Mouse (Mus musculus) gastrocnemius, postnatal 4 days (tissue): ENCODE measurements around the gene Bbs9. TPM values are rescaled to one million over a fixed set of nuclear protein-coding genes. Genes with fewer than 3 reads are reported as not detected.

Experiments
- DNase-seq, 2 experiments: peaks; one replicate each; pipeline ENCODE4 v3.0.0; 2021 to 2022; ENCODE audit warnings: low spot score in 2 of 2, mixed read lengths in 2 of 2
- total RNA-seq, 2 experiments: library from RNA; stranded (reverse); gene quantifications; 2 replicates each; pipeline ENCODE4 v1.2.3; 2021

The Bbs9 gene
- total RNA-seq, 2 experiments from 2014 or later, result 14.0 to 17.5 TPM

DNA sequence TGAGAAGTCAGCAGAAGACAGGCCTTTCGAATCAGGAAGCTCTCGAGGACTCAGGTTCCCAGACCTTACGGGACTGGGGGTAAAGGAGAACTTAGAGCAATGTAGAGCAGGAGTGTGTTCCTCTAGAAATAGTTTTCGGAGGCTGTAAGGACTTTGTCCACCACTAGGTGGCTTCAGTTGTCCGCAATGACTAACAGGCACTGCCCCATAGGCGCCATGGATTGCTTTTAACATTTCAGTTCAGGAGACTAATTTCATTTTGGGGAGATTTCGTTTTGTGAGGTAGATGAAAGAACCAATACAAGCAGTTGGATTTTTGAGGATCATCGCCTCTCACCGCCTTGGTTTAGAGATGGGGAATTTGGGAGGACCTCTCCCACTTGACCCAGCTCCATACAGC is 149.5 kb downstream of the Bbs9 start:
- peak in 1 of 2 experiments; percentile 41 for DNase-seq

DNA sequence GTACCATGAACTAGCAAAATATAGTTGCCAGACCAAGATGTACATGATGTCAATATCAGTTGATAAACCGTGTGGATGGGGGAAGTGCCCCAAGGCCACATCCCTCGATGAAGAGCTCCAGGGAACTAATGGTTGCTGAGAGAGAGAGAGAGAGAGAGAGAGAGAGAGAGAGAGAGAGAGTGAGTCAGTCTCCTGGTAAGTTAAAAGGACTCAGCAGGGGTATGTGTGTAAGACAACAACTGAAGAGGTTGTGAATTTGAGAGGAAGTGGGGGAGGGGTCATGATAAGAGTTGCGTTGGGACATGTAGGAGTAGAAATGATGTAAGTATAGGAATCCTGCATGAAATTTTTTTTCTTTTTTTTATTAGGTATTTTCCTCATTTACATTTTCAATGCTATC is 150.5 kb downstream of the Bbs9 start:
- no peak for DNase-seq

DNA sequence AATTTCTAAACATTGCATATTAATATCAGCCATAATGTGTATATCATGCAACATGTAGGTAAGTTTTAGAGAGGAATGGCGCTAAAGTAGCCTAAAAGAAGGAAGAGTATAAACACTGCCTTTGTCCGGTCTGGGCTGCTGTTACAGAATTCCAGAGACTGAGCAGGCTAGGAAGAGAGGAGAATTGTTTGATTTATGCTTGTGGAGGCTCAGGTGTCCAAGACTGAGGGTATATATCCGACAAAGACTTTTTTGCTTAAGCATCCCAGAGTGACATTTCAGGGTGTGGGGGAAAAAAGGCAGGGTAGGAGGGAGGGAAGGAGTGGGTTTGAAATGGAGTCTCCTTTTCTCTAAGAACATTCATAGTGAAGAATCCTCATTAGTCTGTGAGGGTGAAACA is 152.4 kb downstream of the Bbs9 start:
- no peak for DNase-seq

DNA sequence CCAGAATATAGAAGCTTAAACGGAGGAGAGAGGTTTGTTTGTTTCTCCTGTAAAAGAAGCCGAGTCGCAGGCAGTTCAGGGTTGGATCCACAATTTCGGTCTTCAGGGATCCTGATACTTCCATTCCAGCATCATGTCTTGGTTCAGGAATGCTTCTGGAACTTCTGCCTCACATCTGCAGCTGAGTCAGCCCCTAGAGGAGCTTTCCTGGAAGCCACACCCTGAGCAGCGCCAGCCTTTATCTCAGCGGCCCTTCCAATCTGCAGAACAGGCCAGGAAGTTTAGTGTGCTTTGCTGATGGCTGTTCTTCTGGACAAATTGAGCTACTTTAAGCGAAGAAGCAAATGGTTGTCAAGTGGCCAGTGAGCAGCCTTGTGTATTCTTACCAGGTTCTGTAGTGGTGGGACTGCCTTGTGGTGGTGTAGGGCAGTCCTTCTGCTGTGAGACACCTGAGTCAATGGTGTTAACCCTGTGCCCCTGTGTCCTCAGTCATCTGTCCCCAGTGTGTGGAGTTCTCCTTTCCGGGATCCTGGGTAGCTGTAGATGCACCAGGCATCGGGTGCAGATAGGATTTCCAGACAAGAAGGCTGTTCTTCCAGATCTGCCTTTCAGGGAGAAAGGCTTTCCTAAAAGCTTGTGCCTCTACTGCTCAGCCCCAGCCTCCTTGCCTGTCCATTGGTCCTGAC is 157.4 kb downstream of the Bbs9 start:
- peak in 1 of 2 experiments; percentile 51 for DNase-seq

DNA sequence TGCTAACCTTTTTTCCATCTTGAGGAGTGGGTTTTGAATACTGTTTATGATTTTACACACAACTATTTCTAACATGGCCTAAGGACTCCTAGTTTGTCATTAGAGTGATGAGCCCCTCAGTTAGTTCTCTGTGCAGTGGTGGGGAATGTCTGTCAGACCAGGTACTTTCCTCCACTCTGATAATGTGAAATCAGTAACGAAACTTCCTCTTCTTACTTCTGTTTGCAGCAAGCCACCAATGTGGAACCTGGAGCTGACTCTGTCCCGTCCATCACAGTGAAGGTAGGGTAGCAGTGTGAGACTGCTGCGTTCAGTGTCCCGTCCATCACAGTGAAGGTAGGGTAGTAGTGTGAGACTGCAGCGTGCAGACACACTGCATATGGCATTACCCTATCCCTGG is 163.0 kb downstream of the Bbs9 start:
- DNase-seq, result no peak

DNA sequence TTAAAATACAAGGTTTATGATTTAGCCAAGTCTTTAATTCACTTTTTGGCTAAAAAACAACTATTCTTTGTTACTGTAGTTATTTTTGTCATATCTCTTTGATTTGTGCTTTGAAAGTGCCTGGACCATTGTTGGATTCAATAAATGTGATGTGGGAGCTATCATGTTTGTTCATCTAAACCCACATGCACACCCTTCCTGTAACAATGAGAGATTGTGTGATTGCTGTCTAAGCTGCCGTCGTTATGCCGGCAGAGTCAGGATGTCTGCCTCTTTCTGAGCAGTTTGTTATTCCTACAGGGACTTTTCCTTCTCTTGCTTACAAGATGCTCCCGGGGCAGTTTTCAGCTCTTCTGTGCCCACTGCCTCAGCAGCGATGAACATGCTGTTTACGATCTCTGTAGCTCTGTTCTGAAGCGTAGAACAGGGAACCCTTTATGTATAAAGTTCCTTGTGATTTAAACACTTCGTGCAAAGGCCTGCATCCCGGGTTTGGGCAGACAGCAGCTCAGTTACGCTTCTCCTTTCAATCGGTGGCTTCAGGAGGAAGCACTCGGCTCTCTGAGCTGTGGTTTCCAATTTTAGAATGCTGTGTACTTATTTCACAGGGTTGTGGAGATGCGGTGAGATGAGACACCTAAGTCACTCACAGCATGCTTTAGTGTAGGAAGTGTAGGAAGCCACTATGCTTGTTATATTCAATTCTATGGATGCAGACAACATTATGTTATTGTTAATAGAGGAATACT is 165.3 kb downstream of the Bbs9 start:
- no peak for DNase-seq

DNA sequence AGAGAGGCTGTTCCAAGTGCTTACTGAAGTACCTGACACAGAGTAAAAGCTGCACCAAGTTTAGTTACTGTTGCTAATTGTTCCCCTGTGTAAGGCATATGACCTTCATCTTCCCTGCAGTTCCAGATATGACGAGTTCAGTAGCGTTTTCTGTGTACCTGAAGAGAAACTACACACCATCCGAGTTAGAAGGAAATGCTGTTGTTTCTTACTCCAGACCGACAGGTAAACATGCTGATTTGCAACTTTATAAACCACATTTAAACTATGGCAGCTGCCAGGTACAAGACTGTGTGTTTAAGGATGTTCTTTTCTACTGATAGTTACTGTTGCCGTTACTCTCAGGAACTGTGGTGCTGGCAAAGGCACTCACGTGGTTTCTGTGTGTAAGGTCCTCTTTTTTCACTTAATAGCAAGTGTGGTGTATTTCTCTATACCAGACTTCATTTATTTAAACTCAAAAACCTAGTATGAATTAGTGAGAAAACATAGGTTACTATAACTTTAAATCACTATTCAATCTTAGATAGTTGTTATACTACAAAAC is 170.4 kb downstream of the Bbs9 start:
- DNase-seq, result no peak

DNA sequence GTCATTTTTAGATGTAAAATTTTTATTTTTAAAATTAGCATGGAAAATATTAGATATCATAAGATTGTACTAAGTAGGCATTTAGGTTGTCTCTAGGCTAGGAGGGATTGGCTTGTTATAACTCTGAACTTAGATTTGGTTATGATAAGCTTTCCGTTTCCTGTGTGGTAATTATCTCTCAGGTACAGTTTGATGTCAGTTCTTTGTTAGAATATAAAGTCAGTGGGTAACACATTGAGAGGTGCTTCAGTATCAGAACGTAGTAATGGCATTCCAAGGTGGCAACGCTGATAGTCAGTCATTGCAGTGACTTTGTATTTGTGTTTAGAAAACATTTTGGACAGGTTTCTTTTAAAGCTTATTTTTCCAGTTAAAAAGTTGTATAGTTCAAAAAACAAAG is 170.9 kb downstream of the Bbs9 start:
- DNase-seq, result no peak

DNA sequence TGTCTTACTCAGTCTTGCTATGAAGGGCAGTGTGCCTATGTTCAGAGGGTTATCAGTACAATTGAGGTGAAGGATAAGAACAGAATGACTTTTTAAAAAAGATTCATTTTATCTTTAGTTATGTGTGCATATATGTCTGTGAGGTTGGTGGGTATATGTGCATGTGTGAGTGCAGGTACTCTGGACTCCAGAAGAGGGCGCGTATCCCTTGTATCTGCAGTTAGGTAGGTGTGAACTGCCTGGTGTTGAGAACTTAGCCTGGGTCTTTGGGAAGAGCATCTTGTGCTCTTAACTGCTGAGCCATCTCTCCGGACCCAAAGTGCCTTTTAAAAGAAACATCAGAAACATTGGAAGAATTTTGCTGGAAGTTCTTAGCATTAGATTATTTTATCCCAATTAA is 172.6 kb downstream of the Bbs9 start:
- DNase-seq, result no peak

DNA sequence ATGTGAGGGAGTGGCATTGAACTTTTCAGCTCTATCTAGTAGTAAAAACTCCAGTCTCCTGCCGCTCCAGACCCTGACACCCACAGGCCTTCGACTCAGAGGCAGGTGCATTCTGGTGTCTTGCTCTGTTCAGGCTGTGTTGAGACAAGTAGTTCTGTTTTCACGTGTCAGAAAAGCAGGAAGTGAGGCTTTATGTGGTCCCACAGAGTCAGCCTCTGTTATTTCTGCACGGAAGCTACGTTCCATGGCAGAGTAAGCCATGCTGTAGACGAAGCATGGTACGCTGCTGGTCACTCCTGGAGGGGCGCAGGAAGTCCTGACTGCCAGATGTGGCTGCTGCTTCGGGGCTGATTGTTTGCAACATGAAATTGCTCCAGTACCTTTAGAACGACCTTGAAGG is 174.1 kb downstream of the Bbs9 start:
- DNase-seq, result no peak

DNA sequence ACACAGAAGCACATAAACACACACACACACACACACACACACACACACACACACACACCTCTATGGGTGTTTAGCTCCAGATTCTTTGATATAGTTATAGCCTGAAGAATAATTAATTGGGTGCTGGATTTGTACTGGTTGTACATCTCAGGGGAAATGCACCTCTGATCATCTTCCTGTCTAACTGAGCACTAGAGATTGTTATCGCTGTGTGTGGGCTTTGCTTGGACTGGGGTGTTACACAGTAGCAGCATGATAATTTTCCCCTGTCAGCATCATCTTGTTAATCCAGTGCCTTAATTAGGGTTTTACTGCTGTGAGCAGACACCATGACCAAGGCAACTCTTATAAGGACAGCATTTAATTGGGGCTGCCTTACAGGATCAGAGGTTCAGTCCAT is 175.3 kb downstream of the Bbs9 start:
- no peak for DNase-seq

DNA sequence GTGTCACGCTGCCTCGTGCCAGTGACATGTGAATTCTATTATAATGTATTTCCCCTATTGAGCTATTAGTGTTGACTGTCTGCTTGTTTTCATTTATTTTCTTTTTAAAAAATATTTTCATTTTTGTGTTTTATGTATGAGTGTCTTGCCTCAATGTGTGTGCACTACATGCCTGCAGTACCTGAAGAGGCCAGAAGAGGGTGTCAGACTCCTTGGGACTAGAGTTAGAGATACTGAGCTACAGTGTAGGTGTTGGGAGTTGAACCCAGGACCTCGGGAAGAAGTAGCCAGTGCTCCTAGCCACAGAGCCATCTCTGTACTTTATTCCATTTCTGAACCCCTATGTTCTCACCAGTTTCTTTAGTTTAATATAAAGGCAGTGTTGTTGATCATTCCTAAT is 176.1 kb downstream of the Bbs9 start:
- DNase-seq, result no peak

DNA sequence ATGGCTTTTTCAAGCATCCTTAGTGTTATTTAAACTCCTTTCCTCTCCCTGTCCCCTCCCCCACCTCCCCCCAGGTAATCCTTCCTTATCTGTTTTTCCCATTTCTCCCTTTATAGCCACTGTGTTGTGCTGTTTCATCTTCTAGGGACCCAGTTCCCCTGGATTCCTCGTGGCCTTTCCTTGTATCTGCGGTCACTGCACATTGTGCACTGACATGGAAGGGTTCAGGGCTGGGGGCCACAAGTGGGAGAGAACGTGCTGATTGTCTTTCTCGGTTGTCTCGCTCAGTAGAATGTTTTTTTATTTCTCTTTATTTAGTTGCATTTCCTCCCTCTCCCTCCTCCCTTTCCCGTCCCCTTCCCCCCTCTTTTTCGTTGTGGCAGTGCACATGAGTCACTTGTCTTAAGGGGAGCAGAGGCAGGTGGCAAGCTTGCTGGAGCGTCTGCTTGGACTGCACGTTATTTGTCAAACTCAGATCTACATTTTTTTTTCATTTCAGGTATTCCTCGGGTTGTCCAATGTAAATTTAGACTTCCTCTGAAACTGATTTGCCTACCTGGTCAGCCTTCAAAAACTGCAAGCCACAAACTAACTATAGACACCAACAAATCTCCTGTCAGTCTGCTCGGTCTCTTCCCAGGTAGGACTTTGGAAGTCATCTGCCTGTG is 179.3 kb downstream of the Bbs9 start:
- no peak for DNase-seq

DNA sequence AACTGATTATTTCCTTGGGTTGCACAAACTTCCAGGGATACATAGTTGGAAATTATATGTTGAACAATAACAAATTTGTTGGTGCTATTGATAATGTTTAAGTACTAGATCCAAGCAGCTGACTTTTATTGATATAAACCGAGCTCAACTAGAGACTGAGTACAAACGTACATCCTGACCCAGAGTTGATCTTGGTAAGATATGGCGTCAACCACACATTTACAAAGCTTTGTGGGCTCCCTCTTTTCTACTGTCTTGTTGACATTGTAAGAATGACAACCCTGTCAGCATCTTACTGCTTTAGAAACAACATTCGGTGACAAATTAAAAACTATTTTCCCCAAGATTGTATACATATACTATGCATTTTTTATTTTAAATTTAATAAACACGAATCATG is 181.7 kb downstream of the Bbs9 start:
- DNase-seq, result no peak

DNA sequence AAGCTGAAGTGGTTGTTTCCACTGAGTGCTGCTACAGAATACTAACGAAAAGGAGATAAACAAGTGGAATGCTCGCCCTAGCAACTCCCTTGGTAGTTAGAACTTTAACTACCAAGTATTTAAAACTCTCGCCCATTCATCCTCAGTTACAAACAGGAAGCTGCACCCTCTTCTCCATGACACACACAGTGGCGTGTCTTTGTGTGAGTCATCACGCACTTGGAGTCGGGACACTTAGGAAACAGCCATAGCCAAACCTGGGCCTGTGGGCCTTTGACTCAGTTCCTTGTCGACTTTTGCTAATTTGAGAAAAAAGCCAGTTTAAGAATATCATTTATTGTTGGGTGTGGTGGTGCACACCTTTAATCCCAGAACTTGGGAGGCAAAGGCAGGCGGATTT is 189.6 kb downstream of the Bbs9 start:
- DNase-seq, result no peak

DNA sequence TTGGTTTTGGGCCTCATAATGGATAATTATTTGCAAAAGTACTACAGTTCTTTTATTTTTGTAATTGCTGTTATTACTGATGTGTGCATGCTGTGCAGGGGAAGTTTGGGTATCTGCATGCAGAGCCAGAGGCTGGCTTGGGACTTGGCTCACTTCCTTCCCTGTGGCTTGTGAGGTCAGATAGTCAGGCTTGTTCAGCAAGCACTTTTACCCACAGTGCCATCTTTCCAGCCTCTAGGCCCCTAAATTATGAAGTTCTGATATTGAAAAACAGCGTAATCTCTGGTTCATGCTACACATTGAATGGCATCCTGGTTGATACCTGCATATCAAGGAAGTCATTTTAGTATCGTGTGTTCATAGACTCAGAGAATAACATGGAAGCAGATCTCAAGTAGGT is 197.4 kb downstream of the Bbs9 start:
- no peak for DNase-seq

DNA sequence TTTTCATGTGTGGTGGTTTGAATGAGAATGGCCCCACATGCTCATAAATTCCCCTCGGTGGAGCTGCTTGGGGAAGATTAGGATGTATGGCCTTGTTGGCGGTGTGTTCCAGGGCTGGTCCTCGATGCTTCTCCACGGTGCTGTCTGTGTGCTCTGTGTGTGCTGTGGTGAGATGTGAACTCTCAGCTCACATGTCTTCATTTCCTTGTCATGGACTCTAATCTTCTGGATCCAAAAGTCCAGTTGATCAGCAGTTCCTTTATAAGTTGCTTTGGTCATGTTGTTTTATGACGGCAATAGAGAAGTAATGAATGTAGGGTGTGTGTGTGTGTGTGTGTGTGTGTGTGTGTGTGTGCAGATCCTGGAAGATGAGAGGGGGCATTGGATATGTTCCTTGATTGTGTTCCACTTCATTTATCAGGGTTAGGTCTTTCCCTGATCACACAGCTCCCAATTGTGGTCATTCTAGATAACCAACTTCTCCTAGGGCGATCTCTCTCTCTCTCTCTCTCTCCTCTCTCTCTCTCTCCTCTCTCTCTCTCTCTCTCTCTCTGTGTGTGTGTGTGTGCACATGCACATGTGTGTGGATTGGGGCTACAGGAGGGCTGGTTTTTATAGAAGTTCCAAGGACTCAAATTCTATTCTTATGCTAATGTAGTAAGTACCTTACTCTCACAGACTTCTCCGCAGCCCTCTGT is 201.8 kb downstream of the Bbs9 start:
- no peak for DNase-seq

DNA sequence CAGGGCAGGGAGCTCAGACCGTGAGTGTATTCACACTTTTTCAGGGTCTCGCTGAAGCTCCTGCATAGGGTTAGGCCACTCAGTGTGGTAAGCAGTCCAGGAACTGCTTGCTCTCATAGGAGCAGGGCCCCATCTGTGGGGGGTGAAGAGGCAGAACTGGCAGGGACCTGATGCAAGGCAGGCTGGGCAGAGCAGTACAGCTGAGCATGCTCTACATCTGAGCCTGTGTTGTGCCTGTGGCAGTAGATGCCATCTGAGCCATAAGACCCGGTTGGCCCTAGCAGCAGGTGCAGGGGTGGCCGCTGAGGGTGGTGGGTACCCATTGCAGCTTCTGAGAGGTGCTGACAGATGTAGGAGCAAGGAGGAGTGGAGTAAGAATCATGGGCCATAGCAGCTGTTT is 202.5 kb downstream of the Bbs9 start:
- DNase-seq, result no peak

DNA sequence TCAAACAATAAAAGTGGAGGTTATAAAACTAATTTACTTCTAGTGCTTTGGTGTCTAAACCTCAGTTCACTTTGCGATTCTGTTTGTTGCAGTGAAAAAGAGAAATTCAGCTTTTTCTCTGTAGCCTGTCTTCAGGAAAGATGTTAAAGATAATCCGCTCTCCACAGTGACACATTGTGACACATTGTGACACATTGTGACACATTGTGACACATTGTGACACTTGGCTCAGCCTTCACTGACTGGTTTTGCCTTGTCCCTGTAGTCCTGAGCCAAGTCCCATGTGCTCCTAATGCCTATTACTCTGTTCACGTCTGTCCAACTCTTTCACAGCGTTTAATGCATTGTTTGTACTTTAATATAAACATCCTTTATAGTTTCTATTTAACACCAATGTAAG is 203.0 kb downstream of the Bbs9 start:
- no peak for DNase-seq

DNA sequence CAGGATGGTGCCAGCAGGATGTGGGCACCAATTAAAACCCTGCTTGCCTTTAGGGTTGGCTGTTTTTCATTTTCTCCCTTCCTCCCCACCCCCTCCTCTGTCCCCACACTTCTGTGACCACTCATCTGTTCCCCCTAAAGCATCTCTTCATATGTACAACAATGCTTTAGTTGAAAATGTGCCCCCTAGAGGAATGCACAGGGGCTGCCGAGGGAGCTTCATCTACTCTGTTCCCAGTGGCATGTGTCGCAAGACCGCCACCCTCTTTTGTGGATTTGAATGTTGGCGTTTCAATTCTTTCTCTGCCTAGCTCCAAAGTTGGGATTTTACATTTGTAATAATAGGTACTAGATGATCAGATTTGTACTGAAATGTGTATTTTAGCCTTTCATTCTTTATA is 204.0 kb downstream of the Bbs9 start:
- no peak for DNase-seq

DNA sequence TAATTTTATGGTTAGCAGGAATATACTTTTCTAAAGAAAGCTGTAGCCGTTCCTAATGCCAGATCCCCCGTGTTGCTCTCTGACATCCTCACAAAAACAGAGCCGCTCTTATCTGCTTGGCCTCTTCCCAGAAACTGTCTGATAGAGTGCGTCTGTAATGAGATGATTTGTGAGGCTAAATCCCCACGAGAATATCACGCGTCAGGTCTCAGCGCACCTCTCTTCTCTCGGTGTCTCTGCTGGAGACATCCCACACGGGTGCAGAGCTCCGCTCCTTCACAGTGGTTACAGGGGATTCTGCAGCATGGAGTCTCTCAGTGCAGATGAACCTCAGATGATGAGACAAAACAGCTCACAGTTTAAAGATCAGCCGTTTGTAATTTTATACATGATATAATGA is 204.5 kb downstream of the Bbs9 start:
- no peak for DNase-seq

DNA sequence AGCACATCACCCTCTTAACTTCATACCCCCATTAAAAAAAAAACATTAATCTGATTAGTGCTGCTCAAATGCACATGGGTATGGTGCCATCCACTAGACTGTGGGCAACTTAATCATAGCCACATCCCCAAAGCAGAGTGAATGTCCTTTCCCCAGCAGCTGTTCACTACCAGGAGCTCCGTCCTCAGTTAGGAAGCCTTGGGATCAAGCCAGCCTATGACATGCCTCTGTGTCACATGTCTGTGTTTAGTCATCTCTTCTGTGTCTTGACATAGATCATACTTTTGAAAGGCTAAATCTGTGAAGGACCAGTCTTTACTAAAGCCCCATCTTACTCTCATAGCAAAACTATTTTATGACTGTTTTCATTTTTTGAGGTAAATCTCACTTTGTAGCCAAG is 205.0 kb downstream of the Bbs9 start:
- DNase-seq, result peak in 1 of 2 experiments; percentile 15
